Mouse (Mus musculus) lung, adult 2 months (tissue): ENCODE measurements around the gene Psmb7. TPM values are rescaled to one million over a fixed set of nuclear protein-coding genes. Genes with fewer than 3 reads are reported as not detected.

ENCODE experiments used
- DNase-seq: peaks from one replicate; pipeline ENCODE4 v3.0.0; 2022
- H3K4me1 ChIP-seq: fragments of 200-500 bp; 2 replicates; pipeline ENCODE4 v1.6.1; 2011; ENCODE audit warnings: low read length; ENCODE audit not compliant: control insufficient read depth, insufficient read depth
- H3K4me3 ChIP-seq: fragments of 200-500 bp; replicated peaks from 2 replicates; pipeline ENCODE3; 2011; ENCODE audit warnings: low read depth, mild to moderate bottlenecking, control low read depth, low read length; ENCODE audit errors: extremely low read depth
- CTCF ChIP-seq: fragments of 200-500 bp; IDR thresholded peaks from 2 replicates; pipeline ENCODE4 v1.5.1; 2011; ENCODE audit warnings: mild to moderate bottlenecking, low read length, control low read depth; ENCODE audit not compliant: insufficient read depth
- POLR2A ChIP-seq: fragments of 200-500 bp; IDR thresholded peaks from 2 replicates; pipeline ENCODE4 v1.6.1; 2011; ENCODE audit warnings: low read depth, mild to moderate bottlenecking, control low read depth, low read length, borderline replicate concordance; ENCODE audit errors: extremely low read depth
- whole genome bisulfite sequencing: fragments of 180-500 bp; shearing (Covaris S2); methylation state at CpG from one replicate; pipeline ENCODE4 v1.1.7; 2018; 5-methylcytosine and 5-hydroxymethylcytosine counted together
- polyA plus RNA-seq: library from polyadenylated mRNA; depleted of rRNA; stranded (reverse); fragments of >200 nt; gene quantifications from 2 replicates; pipeline ENCODE4 v1.2.3, GENCODE M21; 2012

The Psmb7 gene
- polyA plus RNA-seq, 1 experiment: 69.8 TPM

DNA sequence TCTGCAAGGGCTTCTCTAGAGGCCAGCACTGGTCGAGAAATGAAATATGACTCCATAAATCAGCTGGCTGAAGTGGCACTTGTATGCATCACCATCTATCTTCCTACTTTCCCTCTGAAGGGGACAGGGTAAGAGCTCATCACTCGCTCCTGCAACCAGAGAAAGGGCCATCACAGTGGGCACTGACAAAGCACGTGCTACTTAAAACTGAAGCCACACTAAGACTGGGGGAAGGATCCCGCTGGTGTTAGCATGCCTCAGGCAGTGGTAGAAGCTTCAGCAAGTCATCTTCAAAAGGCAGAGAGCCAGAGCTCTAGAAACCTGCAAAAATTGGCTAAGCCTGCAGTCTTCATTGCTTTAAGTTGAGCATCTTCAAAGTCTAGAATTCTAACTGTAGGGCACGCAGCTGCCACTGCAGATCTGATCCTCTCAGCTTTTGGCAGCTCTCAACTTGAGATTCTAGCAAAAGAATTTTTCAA, 35.0 kb downstream of the Psmb7 start:
- no peak for DNase-seq
- Histone ChIP-seq H3K4me3 (no peak overlapping the region), H3K4me1 (no peaks in the 10 kb centered on the region; the same call in 1 of the 2 replicates)
- no peak for TF ChIP-seq CTCF
- no peak for TF ChIP-seq POLR2A
- 63% methylated on average over 5 of the region's 5 CpGs for WGBS

DNA sequence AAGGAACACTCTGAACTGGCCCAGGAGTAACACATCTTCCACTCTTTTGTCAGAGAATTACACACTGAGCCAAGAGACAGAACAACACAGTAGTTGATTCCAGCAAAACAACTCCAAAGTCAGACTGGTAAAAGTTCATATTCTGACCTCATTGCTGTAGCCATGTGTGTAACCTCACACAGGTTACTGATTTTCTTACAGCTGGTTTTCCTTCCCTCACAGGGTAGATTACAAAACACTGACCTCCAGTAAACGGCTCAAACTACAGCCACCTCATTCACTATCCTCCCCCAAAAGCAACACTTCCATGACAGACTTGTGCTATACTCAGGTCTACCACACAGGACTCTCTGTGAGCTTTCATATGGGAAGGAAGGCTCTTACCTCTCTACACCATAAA, 36.2 kb downstream of the Psmb7 start:
- no peak for DNase-seq
- no peak for TF ChIP-seq CTCF
- no peak for TF ChIP-seq POLR2A
- Histone ChIP-seq H3K4me3 (no peak overlapping the region), H3K4me1 (no peaks in the 10 kb centered on the region; the same call in 1 of the 2 replicates)
- 67% methylated on average over 1 of the region's 1 CpGs for WGBS

GRCm38 (mm10) chr2:38600842-38601241, 43.0 kb downstream of the Psmb7 start:
- no peak overlapping the region for H3K4me3 ChIP-seq
- TF ChIP-seq POLR2A (no peak), CTCF (no peak)
- DNase-seq: no peak
- no peaks in the 10 kb centered on the region for H3K4me1 ChIP-seq

DNA sequence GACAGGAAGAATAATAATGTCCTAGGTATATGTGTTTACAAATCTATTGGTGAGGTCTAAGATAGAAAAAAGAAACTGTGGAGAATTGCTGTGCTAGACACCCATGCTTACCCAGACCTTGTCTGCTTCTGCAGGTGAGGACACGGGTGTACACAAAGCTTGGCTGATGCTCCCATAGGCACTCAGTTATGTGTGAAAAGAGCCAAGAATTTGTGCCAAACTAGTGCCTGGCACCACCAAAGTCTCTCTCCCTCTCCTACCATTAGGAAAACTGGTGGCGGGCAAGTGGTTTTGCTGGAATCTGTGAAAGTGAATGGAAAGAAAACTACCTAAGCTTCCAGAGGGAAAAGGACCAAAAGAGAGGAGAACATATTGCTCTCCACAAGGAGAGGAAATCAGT, 45.5 kb downstream of the Psmb7 start:
- no peaks in the 10 kb centered on the region for H3K4me1 ChIP-seq
- WGBS: 90% methylated on average over 2 of the region's 2 CpGs
- no peak overlapping the region for H3K4me3 ChIP-seq
- DNase-seq: no peak
- TF ChIP-seq POLR2A (no peak), CTCF (no peak)

GRCm38 (mm10) chr2:38597896-38598295, 46.0 kb downstream of the Psmb7 start:
- TF ChIP-seq POLR2A (no peak), CTCF (peak; percentile 36)
- WGBS: 97% methylated on average over 1 of the region's 1 CpGs
- no peak for DNase-seq

DNA sequence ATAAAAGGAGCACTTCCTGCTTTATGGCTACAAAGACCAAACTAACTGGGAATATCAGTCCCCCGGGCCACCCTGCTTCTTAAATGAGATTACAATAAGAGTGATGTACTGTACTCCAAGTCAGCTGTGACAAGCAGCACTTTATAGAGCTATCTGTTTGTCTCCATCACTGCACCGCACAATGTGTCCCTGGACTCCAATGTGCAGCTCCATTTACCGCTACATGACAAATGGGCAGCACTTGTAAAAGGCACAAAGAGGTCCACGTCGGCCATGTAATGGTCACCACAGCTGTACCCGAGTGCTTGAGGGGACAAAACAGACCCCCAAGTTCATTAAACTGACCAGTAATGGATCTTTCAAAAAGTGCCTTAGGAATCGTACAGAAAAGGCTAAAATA, 49.0 kb downstream of the Psmb7 start:
- no peak overlapping the region for H3K4me3 ChIP-seq
- DNase-seq: no peak
- 83% methylated on average over 7 of the region's 7 CpGs for WGBS
- no peaks in the 10 kb centered on the region for H3K4me1 ChIP-seq
- TF ChIP-seq CTCF (no peak), POLR2A (no peak)

More at GRCm38 (mm10) chr2:38597896-38598295, 46.0 kb downstream of the Psmb7 start:
- no peaks in the 10 kb centered on the region for H3K4me1 ChIP-seq
- H3K4me3 ChIP-seq: no peak overlapping the region

- H3K4me1 ChIP-seq: no peaks in the 10 kb centered on the region
- H3K4me3 ChIP-seq: no peak overlapping the region
- WGBS: 43% methylated on average over 6 of the region's 6 CpGs
- no peak for DNase-seq
- no peak for TF ChIP-seq CTCF
- TF ChIP-seq POLR2A: no peak
These were observed 52.0 kb downstream of the Psmb7 start for GRCm38 (mm10) chr2:38591751-38592459.

DNA sequence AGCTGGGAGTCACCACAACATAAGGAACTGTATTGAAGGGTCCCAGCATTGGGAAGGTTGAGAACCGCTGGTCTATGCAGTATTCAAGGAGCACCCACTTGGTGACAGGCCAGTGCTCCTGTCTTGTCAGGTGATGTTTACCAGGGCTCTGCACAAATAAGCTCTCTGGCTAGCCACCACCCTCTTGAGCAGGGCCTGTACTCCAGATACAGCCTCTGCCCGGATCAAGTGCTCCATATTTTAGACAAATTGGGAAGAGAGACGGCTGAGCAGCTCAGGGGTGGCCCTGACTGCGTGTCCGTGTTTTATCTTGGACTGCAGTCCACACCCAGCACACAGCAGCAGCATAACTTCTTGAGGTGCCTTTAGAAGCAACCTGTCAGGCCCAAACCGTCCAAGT, 57.2 kb downstream of the Psmb7 start:
- no peak overlapping the region for H3K4me3 ChIP-seq
- no peak for DNase-seq
- WGBS: 64% methylated on average over 6 of the region's 6 CpGs
- no peaks in the 10 kb centered on the region for H3K4me1 ChIP-seq
- TF ChIP-seq CTCF: no peak
- TF ChIP-seq POLR2A: no peak

- no peak for DNase-seq
- 62% methylated on average over 5 of the region's 5 CpGs for WGBS
These were observed 58.5 kb downstream of the Psmb7 start for GRCm38 (mm10) chr2:38585379-38585736.

More at GRCm38 (mm10) chr2:38585379-38585736, 58.5 kb downstream of the Psmb7 start:
- H3K4me3 ChIP-seq: no peak overlapping the region
- H3K4me1 ChIP-seq: no peaks in the 10 kb centered on the region
- no peak for TF ChIP-seq CTCF
- no peak for TF ChIP-seq POLR2A
